Mouse (Mus musculus) CH12.LX (cell line): ENCODE data around the gene Podxl. TPM values are rescaled to one million over a fixed set of nuclear protein-coding genes. Genes with fewer than 3 reads are reported as not detected.

Source experiments
- DNase-seq: peaks from one replicate; pipeline ENCODE4 v3.0.0-alpha.2; 2013; ENCODE audit errors: extremely low read depth
- H3K27ac ChIP-seq: 2 replicates; pipeline ENCODE4 v1.5.1; 2012; ENCODE audit warnings: low read depth, mild to moderate bottlenecking, control low read depth, moderate library complexity; ENCODE audit not compliant: insufficient read depth
- H3K27me3 ChIP-seq: replicated peaks from 2 replicates; pipeline ENCODE3; 2012; ENCODE audit warnings: inconsistent platforms
- H3K36me3 ChIP-seq, 2 experiments: replicated peaks in 1 of 2; 2 replicates each; pipeline versions ENCODE3 to v1.6.1; 2012; ENCODE audit warnings: inconsistent platforms in 1 of 2, low read length in 1 of 2, mild to moderate bottlenecking in 1 of 2, mixed read lengths in 1 of 2, moderate library complexity in 1 of 2; ENCODE audit not compliant: control insufficient read depth in 1 of 2, insufficient read depth in 1 of 2
- H3K4me1 ChIP-seq, 2 experiments: 2 replicates each; pipeline ENCODE4 v1.6.1; 2012; ENCODE audit warnings: inconsistent platforms in 1 of 2, moderate library complexity in 1 of 2; ENCODE audit not compliant: insufficient read depth in 2 of 2, control insufficient read depth in 1 of 2
- H3K4me2 ChIP-seq: 2 replicates; pipeline ENCODE4 v1.6.1; 2012; ENCODE audit warnings: low read depth, mild to moderate bottlenecking, control low read depth; ENCODE audit not compliant: poor library complexity, insufficient read depth, severe bottlenecking
- H3K4me3 ChIP-seq, 3 experiments: fragments of 150-350 bp in 1 of 3; sonication (generic) in 1 of 3; replicated peaks in 1 of 3; 2 replicates each; pipeline versions ENCODE3 to v1.5.1; 2011 to 2012; ENCODE audit warnings: low read depth in 2 of 3, low read length in 2 of 3, mild to moderate bottlenecking in 2 of 3, moderate library complexity in 2 of 3, control low read depth in 1 of 3, improper control_type of control experiment in 1 of 3, inconsistent platforms in 1 of 3, mixed read lengths in 1 of 3; ENCODE audit not compliant: poor library complexity in 1 of 3
- H3K79me2 ChIP-seq: replicated peaks from 2 replicates; pipeline ENCODE4 v1.6.1; 2012; ENCODE audit warnings: mild to moderate bottlenecking, moderate library complexity; ENCODE audit not compliant: control insufficient read depth, poor library complexity, insufficient read depth, severe bottlenecking; ENCODE audit errors: extremely low read depth
- H3K9ac ChIP-seq: 2 replicates; pipeline ENCODE4 v1.6.1; 2012; ENCODE audit warnings: low read depth, mild to moderate bottlenecking, control low read depth, moderate library complexity; ENCODE audit not compliant: insufficient read depth
- H3K9me3 ChIP-seq: replicated peaks from 2 replicates; pipeline ENCODE3; 2012; ENCODE audit warnings: low read length, inconsistent platforms, mixed read lengths
- BHLHE40 ChIP-seq: IDR thresholded peaks from 2 replicates; pipeline ENCODE4 v1.6.1; 2011; ENCODE audit warnings: mild to moderate bottlenecking, low read depth, low read length, improper control_type of control experiment
- CHD1 ChIP-seq: IDR thresholded peaks from 2 replicates; pipeline ENCODE4 v1.6.1; 2012; ENCODE audit warnings: low read depth, low read length, improper control_type of control experiment, inconsistent platforms
- CHD2 ChIP-seq: IDR thresholded peaks from 2 replicates; pipeline ENCODE4 v1.6.1; 2011; ENCODE audit warnings: low read length, improper control_type of control experiment
- GABPA ChIP-seq: IDR thresholded peaks from 2 replicates; pipeline ENCODE4 v1.6.1; 2012; ENCODE audit warnings: low read depth, low read length, improper control_type of control experiment, inconsistent platforms; ENCODE audit not compliant: insufficient replicate concordance
- HCFC1 ChIP-seq: IDR thresholded peaks from 2 replicates; pipeline ENCODE4 v1.6.1; 2012; ENCODE audit warnings: low read depth, mild to moderate bottlenecking, inconsistent platforms, low read length, improper control_type of control experiment
- JUN ChIP-seq: IDR thresholded peaks from 2 replicates; pipeline ENCODE4 v1.6.1; 2011; ENCODE audit warnings: low read depth, mild to moderate bottlenecking, low read length, improper control_type of control experiment, moderate library complexity; ENCODE audit not compliant: insufficient read depth
- MAFK ChIP-seq: IDR thresholded peaks from 2 replicates; pipeline ENCODE4 v1.6.1; 2011; ENCODE audit warnings: low read length, improper control_type of control experiment; ENCODE audit not compliant: insufficient replicate concordance
- MAX ChIP-seq: IDR thresholded peaks from 2 replicates; pipeline ENCODE4 v1.6.1; 2011; ENCODE audit warnings: low read length, improper control_type of control experiment
- MAZ ChIP-seq: IDR thresholded peaks from 2 replicates; pipeline ENCODE4 v1.6.1; 2012; ENCODE audit warnings: low read depth, mild to moderate bottlenecking, inconsistent platforms, low read length, improper control_type of control experiment, moderate library complexity
- MEF2A ChIP-seq: IDR thresholded peaks from 2 replicates; pipeline ENCODE4 v1.6.1; 2014; ENCODE audit warnings: low read depth, mild to moderate bottlenecking, inconsistent platforms, low read length, improper control_type of control experiment, borderline replicate concordance
- MXI1 ChIP-seq: IDR thresholded peaks from 2 replicates; pipeline ENCODE4 v1.6.1; 2011; ENCODE audit warnings: mild to moderate bottlenecking, low read depth, low read length, improper control_type of control experiment
- PAX5 ChIP-seq: IDR thresholded peaks from 2 replicates; pipeline ENCODE4 v1.6.1; 2012; ENCODE audit warnings: low read length, inconsistent platforms, mixed read lengths
- POLR2A ChIP-seq: IDR thresholded peaks from 2 replicates; pipeline ENCODE4 v1.6.1; 2011; ENCODE audit warnings: low read depth, mild to moderate bottlenecking, improper control_type of control experiment, low read length
- RAD21 ChIP-seq: IDR thresholded peaks from 2 replicates; pipeline ENCODE4 v1.6.1; 2011; ENCODE audit warnings: low read depth, mild to moderate bottlenecking, low read length, improper control_type of control experiment, moderate library complexity
- SIN3A ChIP-seq: IDR thresholded peaks from 2 replicates; pipeline ENCODE4 v1.6.1; 2012; ENCODE audit warnings: low read length, improper control_type of control experiment, inconsistent platforms
- SMC3 ChIP-seq: IDR thresholded peaks from 2 replicates; pipeline ENCODE4 v1.6.1; 2011; ENCODE audit warnings: low read depth, low read length, improper control_type of control experiment
- TBP ChIP-seq: conservative IDR thresholded peaks from 2 replicates; pipeline ENCODE4 v1.6.1; 2011; ENCODE audit warnings: low read depth, low read length, improper control_type of control experiment
- TCF12 ChIP-seq: IDR thresholded peaks from 2 replicates; pipeline ENCODE4 v1.6.1; 2014; ENCODE audit warnings: low read depth, mild to moderate bottlenecking, inconsistent platforms, low read length, improper control_type of control experiment
- UBTF ChIP-seq: IDR thresholded peaks from 2 replicates; pipeline ENCODE4 v1.6.1; 2012; ENCODE audit warnings: low read depth, mild to moderate bottlenecking, inconsistent platforms, low read length, improper control_type of control experiment, moderate library complexity
- USF2 ChIP-seq: conservative IDR thresholded peaks from 2 replicates; pipeline ENCODE4 v1.6.1; 2011; ENCODE audit warnings: low read depth, low read length, improper control_type of control experiment
- ZC3H11A ChIP-seq: IDR thresholded peaks from 2 replicates; pipeline ENCODE4 v1.6.1; 2012; ENCODE audit warnings: low read depth, mild to moderate bottlenecking, inconsistent platforms, low read length, improper control_type of control experiment
- ZKSCAN1 ChIP-seq: IDR thresholded peaks from 2 replicates; pipeline ENCODE4 v1.6.1; 2012; ENCODE audit warnings: low read depth, inconsistent platforms, low read length, improper control_type of control experiment, borderline replicate concordance
- dilution Hi-C: fragments of 300-500 bp; cut with MboI; formaldehyde crosslinking; loops from 2 replicates; pipeline ENCODE4 v1.14.3; 2020; ENCODE audit warnings: low sequenced_read_pairs; ENCODE audit not compliant: extremely low pct_unique_long_range_greater_than_20kb, extremely low pct_ligation_motif_present
- in situ Hi-C: fragments of 300-500 bp; cut with MboI; formaldehyde crosslinking; loops from 3 replicates; pipeline ENCODE4 v1.14.3; 2019; ENCODE audit warnings: low sequenced_read_pairs, low pct_ligation_motif_present, low pct_unique_long_range_greater_than_20kb, mixed read lengths
- polyA plus RNA-seq: library from polyadenylated mRNA; unstranded; fragments of >175 nt; gene quantifications from 2 replicates; pipeline ENCODE4 v1.2.1, GENCODE M21; 2012; ENCODE audit warnings: low read depth; ENCODE audit not compliant: insufficient read length
- total RNA-seq, 2 experiments: library from RNA; depleted of rRNA; stranded (reverse); fragments of 300-350 nt in 1 of 2; fragments of >200 nt in 1 of 2; gene quantifications; 2 replicates each; pipeline ENCODE4 v1.2.3; 2012 to 2014

Gene Podxl
- total and polyA plus RNA-seq, 3 experiments: not detected

DNA sequence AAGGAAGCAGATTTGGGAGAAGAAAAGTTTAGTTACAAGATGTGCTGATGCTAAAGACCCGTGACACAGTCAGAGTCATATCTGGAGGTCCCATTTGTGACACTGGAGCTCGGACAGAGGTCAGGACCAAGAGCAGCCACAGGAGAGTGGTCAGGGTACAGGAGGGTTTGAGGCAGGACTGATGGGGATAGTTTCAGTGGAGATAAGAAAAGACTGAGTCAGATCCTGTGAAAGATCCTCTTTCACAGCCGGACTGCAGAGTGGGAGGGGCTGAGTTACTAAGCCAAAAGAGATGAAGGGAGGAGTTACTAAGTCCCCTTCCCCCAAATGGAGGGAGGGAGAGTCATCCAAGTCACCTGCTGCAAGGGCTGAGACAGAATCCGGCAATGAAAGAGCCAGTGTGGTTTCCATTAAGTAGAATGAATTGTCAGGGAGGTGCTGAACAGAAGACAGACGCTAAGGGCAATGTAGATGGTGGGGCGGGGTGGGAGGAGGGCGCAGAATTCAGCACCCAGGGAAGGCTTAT, 4.4 kb upstream of the Podxl start:
- Histone ChIP-seq H3K4me3 (no peak overlapping the region), H3K9ac (no peak overlapping the region), H3K9me3 (no peaks in the 10 kb centered on the region), H3K27me3 (peaks cover 61% of the 10 kb centered on the region), H3K36me3 (no peaks in the 10 kb centered on the region), H3K4me2 (no peak overlapping the region), H3K4me1 (peaks cover 0 to 3% of the 10 kb centered on the region in 2 experiments; a peak in 1 of 4 replicates), H3K27ac (no peak overlapping the region), H3K79me2 (no peaks in the 10 kb centered on the region)
- dilution Hi-C loops (no loop called here), in situ Hi-C loops (no loop called here)
- no peak for DNase-seq
- no peak for TF ChIP-seq USF2
- TF ChIP-seq GABPA: no peak
- no peak for TF ChIP-seq MAX
- no peak for TF ChIP-seq BHLHE40
- no peak for TF ChIP-seq TBP
- no peak for TF ChIP-seq MAZ
- no peak for TF ChIP-seq MXI1
- TF ChIP-seq MEF2A: no peak
- TF ChIP-seq CHD1: no peak
- TF ChIP-seq JUN: no peak
- no peak for TF ChIP-seq SMC3
- no peak for TF ChIP-seq HCFC1
- no peak for TF ChIP-seq MAFK
- TF ChIP-seq UBTF: no peak
- no peak for TF ChIP-seq SIN3A
- no peak for TF ChIP-seq ZKSCAN1
- no peak for TF ChIP-seq POLR2A
- TF ChIP-seq ZC3H11A: no peak
- no peak for TF ChIP-seq RAD21

DNA sequence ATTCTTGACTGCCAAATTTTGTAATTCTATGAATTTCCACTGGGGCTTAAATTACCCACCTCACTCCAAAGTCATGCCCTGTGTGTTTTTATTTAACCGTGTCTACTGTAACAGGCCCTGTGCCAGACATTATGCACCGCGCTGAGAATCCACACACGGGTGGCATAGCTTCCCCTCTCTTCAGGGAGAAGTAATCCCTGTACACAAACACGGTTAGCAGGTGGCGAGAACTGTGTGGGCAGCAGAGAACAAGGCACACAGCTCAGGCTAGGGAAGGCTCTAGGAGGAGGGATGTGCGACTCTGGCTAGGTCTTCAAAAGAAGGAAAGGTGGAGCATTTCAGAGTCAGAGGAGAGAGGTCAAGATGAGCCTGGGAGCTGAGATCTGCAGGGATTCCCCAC, 3.4 kb upstream of the Podxl start:
- peaks cover 70% of the 10 kb centered on the region for H3K27me3 ChIP-seq
- no peaks in the 10 kb centered on the region for H3K9me3 ChIP-seq
- no peaks in the 10 kb centered on the region for H3K36me3 ChIP-seq
- dilution Hi-C loops (no loop called here), in situ Hi-C loops (no loop called here)
- no peak overlapping the region for H3K9ac ChIP-seq
- no peak overlapping the region for H3K4me3 ChIP-seq
- TF ChIP-seq CHD2 (no peak), PAX5 (no peak), TCF12 (no peak)
- H3K4me2 ChIP-seq: no peak overlapping the region
- H3K27ac ChIP-seq: no peak overlapping the region
- H3K79me2 ChIP-seq: no peaks in the 10 kb centered on the region
- DNase-seq: no peak
- 0 out of 4 replicates have a peak, but pooled peaks cover 0 to 2% of the 10 kb centered on the region in 2 experiments for H3K4me1 ChIP-seq
